Mouse (Mus musculus) embryo, embryonic 10 days (tissue): ENCODE measurements at regions not wholly inside any gene's neighbourhood (a gene's known extent, or its start where the extent isn't known, plus 50 kb on each side); places are given as distances from the start of the nearest gene placed in this dataset.

Experiments
- DNase-seq: peaks from one replicate; pipeline ENCODE4 v3.0.0-alpha.2; 2015; ENCODE audit warnings: low spot score

DNA sequence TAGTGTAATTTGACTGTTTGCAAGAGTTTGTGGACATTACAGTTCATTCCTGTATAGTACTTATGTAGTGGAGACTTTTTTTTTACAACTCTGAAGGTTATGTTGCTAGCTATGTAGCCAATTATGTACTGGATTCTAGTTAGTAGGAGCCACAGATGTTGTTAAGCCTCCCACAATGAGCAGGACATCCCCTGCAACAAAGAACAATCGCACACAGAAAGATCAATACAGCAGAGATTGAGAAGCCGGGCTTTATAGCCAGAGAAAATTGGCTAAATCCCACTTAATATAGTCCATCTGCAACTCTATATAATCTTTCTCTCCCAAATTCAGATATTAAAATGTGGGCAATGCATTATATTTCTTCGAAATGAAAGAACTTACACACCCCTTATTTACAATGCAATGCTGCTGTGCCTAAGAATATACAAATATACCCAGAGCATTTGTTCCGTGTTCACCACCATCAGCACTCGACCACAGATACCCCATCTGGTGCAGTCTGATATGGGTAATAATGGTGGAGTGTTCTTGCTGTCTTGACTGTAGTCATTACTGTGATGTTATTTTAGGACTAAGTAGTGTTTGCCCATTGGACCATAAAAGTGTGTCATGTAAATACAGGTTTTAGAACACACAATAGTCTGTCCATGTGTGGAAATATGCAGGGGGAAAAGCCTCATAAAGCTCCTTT lies 1351.9 kb upstream of the Zeb2 start:
- DNase-seq, result no peak

GRCm38 (mm10) chr2:46465389-46465788 lies 1348.2 kb upstream of the Zeb2 start:
- no peak for DNase-seq

DNA sequence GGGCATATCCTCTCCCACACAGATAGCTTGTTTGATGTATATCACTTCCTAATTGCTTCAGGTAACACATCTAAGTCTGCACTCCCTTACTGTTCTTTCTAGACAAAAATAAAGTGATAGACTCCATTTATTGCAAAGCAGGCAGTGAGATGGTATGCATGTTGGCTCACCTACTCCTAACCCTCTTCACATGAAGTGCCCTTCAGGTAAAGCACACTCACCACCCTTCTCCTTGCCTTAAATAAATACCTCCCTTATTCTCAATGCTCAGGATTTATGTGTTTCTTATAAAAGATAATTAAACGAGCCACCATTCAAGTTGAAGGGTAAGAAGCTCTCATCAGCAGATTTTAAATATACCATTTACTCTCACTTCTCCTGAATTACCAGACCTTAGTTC lies 1347.7 kb upstream of the Zeb2 start:
- DNase-seq, result no peak

GRCm38 (mm10) chr2:46462670-46463069 lies 1345.5 kb upstream of the Zeb2 start:
- DNase-seq, result no peak

DNA sequence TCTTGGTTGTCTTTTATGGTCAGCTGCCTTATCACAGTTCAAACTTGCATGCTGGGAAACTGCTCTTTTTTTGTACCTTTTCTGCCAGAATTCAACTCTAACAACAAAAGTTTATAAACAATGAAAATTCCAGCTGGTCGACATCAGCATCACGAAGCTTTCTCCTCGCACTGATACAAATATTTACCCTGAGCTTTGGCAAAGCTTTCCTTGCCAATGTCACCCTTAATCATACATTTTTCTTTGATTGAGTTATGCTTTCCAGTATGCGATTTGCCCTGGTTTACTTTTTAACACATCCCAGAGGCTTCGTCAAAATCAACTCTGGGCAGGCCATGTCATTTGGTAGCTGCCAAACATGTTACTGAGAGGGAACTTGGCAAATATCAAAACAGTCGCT lies 1333.5 kb upstream of the Zeb2 start:
- DNase-seq, result no peak

DNA sequence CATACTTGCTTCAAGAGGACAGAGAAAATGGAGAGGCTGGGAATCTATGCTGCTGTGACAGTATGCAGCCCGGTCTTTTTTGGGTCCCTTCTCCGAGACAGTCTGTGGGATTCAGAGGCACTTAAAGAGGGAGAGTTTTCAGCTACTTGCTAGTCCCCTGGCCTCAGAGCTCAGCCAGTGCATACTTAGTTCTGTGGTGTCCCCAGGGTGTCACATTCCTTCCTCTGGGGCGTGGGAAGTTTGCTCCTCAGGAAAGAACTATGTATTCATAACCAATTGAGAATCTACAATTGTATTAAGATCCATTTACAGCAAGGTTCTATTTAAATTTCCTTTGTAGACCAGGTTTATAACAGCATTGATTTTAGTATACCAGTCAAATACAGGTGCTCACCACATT lies 1328.1 kb upstream of the Zeb2 start:
- no peak for DNase-seq

- DNase-seq, result peak; percentile 73
Measured at GRCm38 (mm10) chr2:46443686-46444180, 1326.5 kb upstream of the Zeb2 start.

DNA sequence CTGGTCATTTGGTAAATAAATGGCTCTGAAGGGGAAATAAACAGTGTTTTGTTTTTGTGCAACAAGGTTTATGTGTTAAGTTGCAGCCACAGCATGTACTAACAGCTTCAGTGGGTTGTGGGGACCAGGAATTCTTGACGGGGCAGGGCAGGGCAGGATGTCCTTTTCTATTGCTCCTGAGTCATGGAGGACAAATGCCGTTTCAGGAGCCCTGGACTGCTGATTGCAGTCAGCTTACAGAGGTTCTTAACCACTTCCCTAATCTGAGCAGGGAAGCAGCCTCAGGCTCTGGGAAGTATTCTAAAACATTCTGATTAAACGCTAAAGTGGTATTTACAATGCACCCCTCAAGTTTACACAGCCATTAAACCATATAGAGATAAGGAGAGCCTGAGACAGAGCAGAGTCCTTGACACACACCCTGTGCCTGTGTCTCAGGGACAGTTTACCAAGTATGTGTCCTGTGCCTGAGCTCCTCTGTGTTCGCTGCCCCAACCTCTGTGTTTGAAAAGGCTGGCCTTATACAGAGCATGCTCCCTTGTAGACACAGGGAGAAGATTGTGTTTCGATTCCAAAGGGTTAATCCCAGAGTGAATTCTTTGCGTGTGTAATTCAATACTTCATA lies 1326.0 kb upstream of the Zeb2 start:
- peak; percentile 16 for DNase-seq

GRCm38 (mm10) chr2:46442576-46442975 lies 1325.4 kb upstream of the Zeb2 start:
- DNase-seq, result no peak

DNA sequence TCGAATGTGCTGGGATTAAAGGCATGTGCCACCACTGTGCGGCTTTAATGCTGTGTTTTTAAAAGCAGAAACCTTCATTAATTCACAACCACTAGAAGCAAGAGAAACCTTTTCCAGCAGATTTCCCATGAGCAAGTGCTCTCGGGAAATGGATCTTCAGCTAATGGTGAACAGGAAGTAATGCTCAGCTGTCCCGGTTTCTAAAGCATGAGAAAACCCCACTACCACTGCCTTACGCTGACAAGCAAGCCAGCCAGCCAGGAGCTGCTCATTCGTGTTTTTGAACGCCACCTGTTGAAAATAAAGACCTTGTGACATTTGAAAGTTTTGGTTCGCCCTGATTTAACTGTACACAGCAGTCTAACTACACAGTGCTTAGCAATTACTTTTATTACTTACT lies 1324.7 kb upstream of the Zeb2 start:
- no peak for DNase-seq

GRCm38 (mm10) chr2:46441348-46441747 lies 1324.2 kb upstream of the Zeb2 start:
- no peak for DNase-seq

DNA sequence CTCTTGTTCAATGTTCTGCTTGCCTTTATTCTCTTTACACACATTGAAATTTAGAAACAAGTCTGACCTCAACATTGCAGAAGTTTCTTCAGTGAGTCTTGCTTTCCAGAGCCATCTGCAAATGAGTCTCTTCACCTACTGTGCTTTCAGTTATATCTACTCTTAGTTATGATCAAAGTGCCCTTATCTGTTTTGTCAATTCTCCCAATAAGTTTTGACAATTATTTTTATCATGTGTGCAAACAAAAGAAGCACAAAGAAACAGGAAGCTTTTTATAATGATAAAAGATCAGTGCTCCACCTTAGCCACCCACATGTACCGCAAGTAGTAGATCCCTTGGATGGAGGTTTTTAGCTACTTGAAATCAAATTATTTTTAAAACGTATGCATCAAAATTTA lies 1322.8 kb upstream of the Zeb2 start:
- DNase-seq, result no peak

- no peak for DNase-seq
Measured at GRCm38 (mm10) chr2:46418281-46418680, 1301.1 kb upstream of the Zeb2 start.

DNA sequence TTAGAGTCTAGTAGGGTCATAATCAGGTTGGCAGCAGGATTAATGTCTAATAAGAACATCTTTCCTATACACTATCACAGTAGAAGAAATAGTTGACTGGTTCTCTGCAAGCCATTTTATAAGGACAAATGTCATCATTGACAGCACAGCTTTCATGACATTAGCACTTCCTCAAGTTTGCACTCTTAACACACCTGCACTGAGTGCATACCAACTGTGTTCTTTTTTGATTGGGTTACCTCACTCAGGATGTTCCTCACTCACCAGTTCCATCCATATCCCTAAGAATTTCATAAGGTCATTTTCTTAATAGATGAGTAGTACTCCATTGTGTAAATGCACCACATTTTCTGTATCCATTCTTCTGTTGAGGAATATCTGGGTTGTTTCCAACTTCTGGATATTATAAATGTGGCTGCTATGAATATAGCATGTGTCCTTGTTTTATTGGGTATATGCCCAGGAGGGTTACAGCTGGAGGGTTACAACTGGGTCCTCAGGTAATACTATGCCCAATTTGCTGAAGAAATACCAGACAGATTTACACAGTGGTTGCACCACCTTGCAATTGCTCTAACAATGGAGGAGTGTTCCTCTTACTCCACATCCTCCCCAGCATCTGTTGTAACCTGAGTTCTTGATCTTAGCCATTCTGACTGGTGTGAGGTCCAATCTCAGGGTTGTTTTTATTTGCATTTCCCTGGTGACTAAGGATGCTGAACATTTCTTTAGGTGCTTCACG lies 1285.3 kb upstream of the Zeb2 start:
- no peak for DNase-seq

DNA sequence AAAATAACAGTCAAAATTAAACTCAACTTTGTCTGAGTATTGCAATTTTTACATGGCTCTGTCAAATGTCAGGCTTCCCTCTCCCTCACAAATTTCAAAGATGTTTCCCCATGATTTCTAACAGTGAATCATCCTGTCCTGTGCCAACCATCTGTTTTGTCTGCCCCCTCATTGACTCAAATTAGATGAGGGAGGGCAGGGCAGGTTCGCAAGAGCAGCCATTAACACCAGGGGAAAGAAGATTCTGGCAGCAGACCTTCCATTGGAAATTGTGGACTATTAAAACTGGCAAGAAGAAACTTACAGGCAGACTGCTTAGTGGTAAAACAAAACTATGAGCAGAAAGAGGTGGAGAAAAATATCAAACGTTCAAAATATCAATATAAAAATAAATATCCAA lies 1277.0 kb upstream of the Zeb2 start:
- DNase-seq, result no peak

DNA sequence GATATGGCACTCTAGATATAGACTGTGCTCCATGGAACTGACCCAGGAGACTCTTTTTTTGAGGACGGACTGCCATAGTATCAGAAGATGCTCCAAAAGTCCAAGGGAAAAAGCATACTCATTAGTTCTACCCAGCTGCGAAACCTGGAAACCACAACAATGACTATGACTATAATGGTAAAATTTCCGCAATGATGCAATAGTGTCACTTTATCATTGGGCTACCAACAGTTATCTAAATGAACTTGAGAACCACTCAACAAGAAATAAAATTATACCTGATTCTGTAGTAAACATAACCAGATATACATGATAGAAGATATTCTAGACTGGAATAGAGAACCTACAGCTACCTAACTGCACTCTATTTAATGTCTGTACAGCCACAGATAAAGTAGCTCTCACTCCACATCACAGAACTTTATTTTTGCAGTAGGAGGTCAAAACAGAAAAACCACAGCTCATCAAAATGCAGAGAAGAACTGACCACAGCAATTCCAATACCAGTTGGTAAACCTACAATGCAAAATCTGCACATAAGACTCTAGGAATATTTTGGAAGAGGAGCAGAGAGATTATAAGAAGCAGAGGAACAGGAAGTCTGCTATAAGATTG lies 1255.8 kb upstream of the Zeb2 start:
- DNase-seq, result no peak

- no peak for DNase-seq
Measured at GRCm38 (mm10) chr2:46371755-46372154, 1254.6 kb upstream of the Zeb2 start.

DNA sequence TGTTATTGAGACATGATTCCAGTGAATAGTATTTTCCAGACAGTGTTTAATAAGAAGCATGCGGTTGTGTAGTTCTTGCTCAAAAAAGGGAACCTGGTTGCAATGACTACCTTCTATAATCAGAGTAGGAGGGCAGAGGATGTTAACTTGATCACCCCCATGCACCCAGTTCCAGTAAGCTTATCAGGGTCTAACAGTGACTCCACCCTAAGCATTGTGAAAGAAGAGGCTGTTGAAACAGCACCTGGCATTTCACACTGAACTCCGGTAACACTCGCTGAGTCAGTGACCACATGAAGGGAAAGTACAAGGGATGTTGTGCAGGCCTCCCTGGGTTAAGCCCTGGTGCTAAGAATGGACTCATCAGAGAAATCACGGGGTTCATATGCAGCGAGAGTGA lies 1253.8 kb upstream of the Zeb2 start:
- DNase-seq, result no peak

- DNase-seq, result no peak
Measured at GRCm38 (mm10) chr2:46368882-46369281, 1251.7 kb upstream of the Zeb2 start.

DNA sequence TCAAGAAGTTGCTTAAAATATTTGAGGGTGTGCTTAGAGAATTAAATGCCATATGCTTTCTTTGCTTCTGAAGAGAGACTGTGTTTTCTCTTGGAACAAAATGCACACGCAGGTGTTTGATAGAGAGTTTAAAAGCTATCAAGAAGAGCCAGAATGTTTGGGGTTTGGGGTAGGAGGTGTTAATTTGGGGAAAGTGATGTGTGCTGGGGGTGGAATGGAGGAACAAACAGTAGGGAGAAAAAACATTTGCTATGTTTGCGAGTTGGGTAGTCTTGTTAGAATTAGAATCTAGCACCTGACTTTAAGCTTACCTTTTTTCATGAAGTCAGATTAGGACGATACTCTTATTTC lies 1248.9 kb upstream of the Zeb2 start:
- DNase-seq, result no peak

DNA sequence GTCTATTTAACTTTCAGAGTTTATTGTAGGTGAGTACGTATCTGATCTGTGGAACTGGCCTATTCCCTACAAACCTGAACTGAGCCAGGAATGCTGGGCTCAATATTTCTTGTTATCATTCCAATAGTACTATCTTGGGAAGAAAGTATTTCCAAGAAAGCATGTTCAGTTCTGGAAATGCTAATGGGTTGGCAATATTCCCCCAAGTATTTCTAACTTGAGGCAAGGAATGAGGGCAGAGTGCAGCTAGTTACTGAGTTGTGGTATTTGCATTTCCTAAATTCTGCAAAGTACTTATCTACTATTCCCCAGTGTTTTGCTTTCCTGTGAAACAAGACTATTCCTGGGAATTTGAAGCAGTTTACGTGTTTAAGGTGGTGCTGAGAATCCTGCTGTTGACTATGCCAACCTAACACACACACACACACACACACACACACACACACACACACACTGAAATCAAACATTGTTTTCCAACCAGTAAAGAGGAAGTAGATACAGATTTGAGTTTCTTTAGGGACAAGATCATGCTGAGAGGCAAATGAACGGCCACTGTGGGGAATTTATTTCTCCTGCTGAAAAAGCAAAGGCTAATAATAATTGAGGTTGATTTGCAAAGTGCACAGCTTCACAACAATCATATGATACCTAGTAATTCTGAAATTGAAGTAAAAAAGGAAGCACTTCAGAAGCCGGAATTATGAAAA lies 1248.4 kb upstream of the Zeb2 start:
- no peak for DNase-seq

GRCm38 (mm10) chr2:46360049-46360712 lies 1243.0 kb upstream of the Zeb2 start:
- no peak for DNase-seq
